Mouse (Mus musculus) ES-E14 (cell line): Measurements from ENCODE around the gene Atrx. TPM values are rescaled to one million over a fixed set of nuclear protein-coding genes. Genes with fewer than 3 reads are reported as not detected.
"Not testable (repeated sequence)": the region's sequence is repeated elsewhere in the genome, so short reads cannot be mapped to it uniquely, and the experiment has no call there.

ENCODE experiments used
- DNase-seq: peaks from one replicate; pipeline ENCODE4 v3.0.0-alpha.2; 2013; ENCODE audit warnings: low read depth, low spot score
- H3K27ac ChIP-seq: 2 replicates; pipeline ENCODE4 v1.5.1; 2012; ENCODE audit warnings: low read depth, mild to moderate bottlenecking, low read length, moderate library complexity, mixed read lengths; ENCODE audit not compliant: poor library complexity, insufficient read depth, severe bottlenecking
- H3K36me3 ChIP-seq: 2 replicates; pipeline ENCODE4 v1.6.1; 2012; ENCODE audit warnings: mild to moderate bottlenecking, low read length, moderate library complexity, mixed read lengths; ENCODE audit not compliant: control insufficient read depth, poor library complexity, insufficient read depth, severe bottlenecking
- H3K4me1 ChIP-seq, 2 experiments: fragments of 150-350 bp in 1 of 2; sonication (generic) in 1 of 2; 2 replicates each; pipeline ENCODE4 v1.6.1; 2012; ENCODE audit warnings: low read length in 2 of 2, mild to moderate bottlenecking in 1 of 2, mixed read lengths in 1 of 2; ENCODE audit not compliant: control insufficient read depth in 2 of 2, insufficient read depth in 2 of 2, poor library complexity in 1 of 2
- H3K4me3 ChIP-seq, 2 experiments: fragments of 150-350 bp in 1 of 2; sonication (generic) in 1 of 2; 2 replicates each; pipeline ENCODE4 v1.5.1; 2012; ENCODE audit warnings: low read length in 2 of 2, low read depth in 1 of 2, mild to moderate bottlenecking in 1 of 2, mixed read lengths in 1 of 2; ENCODE audit not compliant: insufficient read depth in 1 of 2, poor library complexity in 1 of 2, severe bottlenecking in 1 of 2
- H3K9ac ChIP-seq: 2 replicates; pipeline ENCODE4 v1.6.1; 2012; ENCODE audit warnings: low read depth, mild to moderate bottlenecking, low read length, mixed read lengths; ENCODE audit not compliant: poor library complexity, insufficient read depth, severe bottlenecking
- H3K9me3 ChIP-seq: fragments of 150-350 bp; sonication (generic); 2 replicates; pipeline ENCODE4 v1.6.1; 2012; ENCODE audit warnings: low read depth, mild to moderate bottlenecking, low read length; ENCODE audit not compliant: control insufficient read depth, insufficient read depth
- CHD2 ChIP-seq: IDR thresholded peaks from 2 replicates; pipeline ENCODE4 v1.6.1; 2014; ENCODE audit warnings: mild to moderate bottlenecking, low read depth, low read length, inconsistent platforms
- HCFC1 ChIP-seq: IDR thresholded peaks from 2 replicates; pipeline ENCODE4 v1.6.1; 2012; ENCODE audit warnings: low read length, inconsistent platforms, borderline replicate concordance; ENCODE audit not compliant: insufficient read depth
- MAFK ChIP-seq: IDR thresholded peaks from 2 replicates; pipeline ENCODE4 v1.6.1; 2014; ENCODE audit warnings: mild to moderate bottlenecking, low read depth, low read length, inconsistent platforms; ENCODE audit not compliant: insufficient read depth
- ZC3H11A ChIP-seq: IDR thresholded peaks from 2 replicates; pipeline ENCODE4 v1.6.1; 2012; ENCODE audit warnings: low read depth, mild to moderate bottlenecking, inconsistent platforms, low read length, borderline replicate concordance
- ZNF384 ChIP-seq: IDR thresholded peaks from 2 replicates; pipeline ENCODE4 v1.6.1; 2012; ENCODE audit warnings: low read depth, low read length, inconsistent platforms
- in situ Hi-C, 2 experiments: fragments of 600-800 bp; cut with MboI; formaldehyde crosslinking; loops; one replicate each; pipeline ENCODE4 v1.15.1; 2025; ENCODE audit warnings: low sequenced_read_pairs in 2 of 2, inconsistent platforms in 1 of 2; ENCODE audit not compliant: unreplicated experiment in 2 of 2
- total RNA-seq: library from RNA; depleted of rRNA; stranded (reverse); fragments of 300-350 nt; gene quantifications from 2 replicates; pipeline ENCODE4 v1.2.3, GENCODE M21; 2012; rRNA removed

The Atrx gene
- 189 and 191 TPM in 2 replicates for total RNA-seq

DNA sequence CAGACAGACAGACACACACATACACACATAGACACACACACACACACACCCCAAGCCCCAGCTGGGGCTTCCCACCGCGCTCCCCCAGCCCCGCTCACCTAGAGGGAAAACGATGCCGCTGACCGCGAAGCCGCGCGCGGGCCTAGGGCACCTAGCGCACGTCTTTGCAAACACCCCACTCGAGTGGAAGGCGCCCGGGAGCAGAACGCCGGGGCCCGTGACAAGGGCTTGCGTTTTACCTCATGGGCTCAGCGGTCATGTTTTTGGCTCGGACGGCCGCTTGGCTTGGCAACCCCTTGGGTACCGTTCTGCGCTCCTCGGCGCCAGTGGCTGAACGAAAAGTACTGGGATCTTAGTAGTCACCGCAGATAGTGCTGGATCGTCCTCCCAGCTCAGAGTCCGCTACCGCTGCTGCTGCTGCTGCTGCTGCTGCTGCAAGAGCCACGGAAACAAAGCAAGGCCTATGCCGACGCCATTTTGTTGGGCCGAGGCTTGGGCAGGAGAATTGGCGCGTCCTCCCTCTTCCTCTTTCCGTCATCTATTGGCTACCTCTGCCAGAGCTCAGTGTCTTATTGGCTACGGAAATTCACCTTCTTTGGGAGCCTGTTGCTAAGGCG, at the start of gene Atrx:
Gene Atrx, minus strand, starts transcription at position 543 of the 617 bp plus-strand sequence.
- H3K4me3 ChIP-seq: peak within 1 kb of the TSS; percentile 90 to 91
- H3K4me1 ChIP-seq: peaks cover 2% of the 10 kb centered on the region in 2 experiments; a peak in 2 of 4 replicates
- DNase-seq: peak; percentile 47
- peak within 1 kb of the TSS; percentile 98 for H3K27ac ChIP-seq
- TF ChIP-seq HCFC1 (0 out of 2 replicates have a peak, but pooled peaks have one; percentile 19), CHD2 (no peak)
- peak within 1 kb of the TSS; percentile 98 for H3K9ac ChIP-seq
- no peaks in the 10 kb centered on the region for H3K9me3 ChIP-seq
- in situ Hi-C loops: loop anchor here in 1 of 2 experiments (10.0 kb wide), 1 partner anchor 246 kb away; no protein-coding TSS in a partner anchor
- H3K36me3 ChIP-seq: peaks cover 6% of the 10 kb centered on the region

GRCm38 (mm10) chrX:105957091-105957490, 27.9 kb upstream of the Atrx start:
- H3K36me3 ChIP-seq, H3K9me3 ChIP-seq, in situ Hi-C loops, H3K27ac ChIP-seq, H3K4me1 ChIP-seq: not testable (repeated sequence)
- Histone ChIP-seq H3K4me3 (peak overlapping the region; percentile 44 to 77), H3K9ac (peak overlapping the region; percentile 34)
- DNase-seq: peak; percentile 16

DNA sequence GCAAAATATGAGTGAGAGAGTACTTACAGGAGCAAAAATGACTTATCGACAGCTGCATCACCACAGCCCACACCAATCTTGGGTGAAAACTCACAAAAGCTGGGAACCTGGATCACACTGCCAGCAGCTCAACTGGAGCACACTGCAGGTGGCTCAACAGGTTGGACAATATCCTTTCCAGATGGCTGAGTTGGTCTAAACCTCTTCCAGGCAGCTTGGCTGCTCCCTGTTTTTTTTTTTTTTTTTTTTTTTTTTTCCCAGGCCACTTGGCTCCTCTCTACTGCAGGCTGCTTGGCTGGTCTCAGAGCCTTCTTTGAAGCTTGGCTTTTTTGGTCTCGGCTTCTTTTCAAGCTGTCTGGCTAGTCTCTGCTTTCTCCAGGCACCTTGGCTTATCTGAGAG, 24.8 kb upstream of the Atrx start:
- TF ChIP-seq ZNF384 (peak; percentile 52; the same call in 1 of the 2 replicates), HCFC1 (no peak), ZC3H11A (no peak), CHD2 (no peak), MAFK (no peak)
- Histone ChIP-seq H3K9ac (no peak overlapping the region), H3K4me1 (no peaks in the 10 kb centered on the region; a peak in 2 of 4 replicates), H3K9me3 (no peaks in the 10 kb centered on the region), H3K27ac (no peak overlapping the region), H3K4me3 (no peak overlapping the region), H3K36me3 (no peaks in the 10 kb centered on the region)
- no peak for DNase-seq
- in situ Hi-C loops: no loop called here

GRCm38 (mm10) chrX:105946357-105946756, 17.2 kb upstream of the Atrx start:
- Histone ChIP-seq H3K36me3 (no peaks in the 10 kb centered on the region), H3K4me1 (no peaks in the 10 kb centered on the region), H3K9me3 (no peaks in the 10 kb centered on the region), H3K4me3 (no peak overlapping the region), H3K27ac (no peak overlapping the region), H3K9ac (no peak overlapping the region)
- in situ Hi-C loops: no loop called here
- no peak for DNase-seq
- no peak for TF ChIP-seq ZC3H11A
- no peak for TF ChIP-seq ZNF384
- no peak for TF ChIP-seq HCFC1
- no peak for TF ChIP-seq CHD2
- TF ChIP-seq MAFK: no peak

- Histone ChIP-seq H3K9me3 (no peaks in the 10 kb centered on the region), H3K4me3 (no peak overlapping the region), H3K4me1 (no peaks in the 10 kb centered on the region), H3K9ac (no peak overlapping the region), H3K36me3 (no peaks in the 10 kb centered on the region), H3K27ac (peak overlapping the region; percentile 47; the same call in 1 of the 2 replicates)
- no peak for DNase-seq
- in situ Hi-C loops: no loop called here
- no peak for TF ChIP-seq HCFC1
- TF ChIP-seq MAFK: peak; percentile 42; the same call in 1 of the 2 replicates
These were observed 10.0 kb upstream of the Atrx start for GRCm38 (mm10) chrX:105939245-105939644.
